ENCODE assay signal across 8 mouse cellular contexts in genomic region chr12:25101389-25101788, GRCm38 (mm10). TPM values are rescaled to one million over a fixed set of nuclear protein-coding genes. Genes with fewer than 3 reads are reported as not detected.
DNase-seq lines count a peak whose midpoint lies in the region; ATAC-seq and TF ChIP-seq lines count a peak whose summit lies in the region.

No protein-coding gene starts in this region.

- H3K9ac ChIP-seq in forebrain, embryonic 12.5 days: no peak overlapping the region
- peak overlapping the region; percentile 90 for H3K9ac ChIP-seq in intestine, embryonic 16.5 days (ENCODE audit: low read depth, low read length)
- H3K9ac ChIP-seq in liver, postnatal 0 days (replicated peaks): no peak overlapping the region
- H3K9ac ChIP-seq in stomach, embryonic 15.5 days: no peak overlapping the region

- peak overlapping the region; percentile 95 for H3K4me2 ChIP-seq in forebrain, embryonic 12.5 days
- peak overlapping the region; percentile 94 for H3K4me2 ChIP-seq in intestine, embryonic 16.5 days (ENCODE audit: low read depth, low read length)
- H3K4me2 ChIP-seq in liver, postnatal 0 days (ENCODE audit: low read depth, low read length): peak overlapping the region; percentile 92; the same call in 1 of the 2 replicates
- peak overlapping the region; percentile 93 for H3K4me2 ChIP-seq in stomach, embryonic 15.5 days

- H3K27ac ChIP-seq in forebrain, embryonic 12.5 days: no peak overlapping the region
- H3K27ac ChIP-seq in intestine, embryonic 16.5 days (ENCODE audit: low read length): peak overlapping the region; percentile 99
- 0 out of 2 replicates have a peak overlapping the region, but pooled peaks have one; percentile 98 for H3K27ac ChIP-seq in liver, postnatal 0 days (ENCODE audit: low read depth)
- H3K27ac ChIP-seq in stomach, embryonic 15.5 days: peak overlapping the region; percentile 96

- 19% methylated on average over 5 of the region's 5 CpGs for WGBS in forebrain, embryonic 12.5 days
- 26% methylated on average over 5 of the region's 5 CpGs for WGBS in intestine, embryonic 16.5 days
- 24% methylated on average over 5 of the region's 5 CpGs for WGBS in liver, postnatal 0 days (ENCODE audit: insufficient replicate concordance)
- 23% methylated on average over 5 of the region's 5 CpGs for WGBS in stomach, embryonic 15.5 days

- H3K27me3 ChIP-seq in forebrain, embryonic 12.5 days: peaks cover 14% of the 10 kb centered on the region; the same call in 1 of the 2 replicates
- no peaks in the 10 kb centered on the region for H3K27me3 ChIP-seq in intestine, embryonic 16.5 days (replicated peaks; ENCODE audit: control insufficient read depth, insufficient read depth, low read length)
- peaks cover 32% of the 10 kb centered on the region for H3K27me3 ChIP-seq in liver, postnatal 0 days (ENCODE audit: insufficient read depth, low read length)
- H3K27me3 ChIP-seq in stomach, embryonic 15.5 days (replicated peaks): no peaks in the 10 kb centered on the region

- H3K36me3 ChIP-seq in forebrain, embryonic 12.5 days (replicated peaks): no peaks in the 10 kb centered on the region
- H3K36me3 ChIP-seq in intestine, embryonic 16.5 days (ENCODE audit: control insufficient read depth, insufficient read depth, low read length): no peaks in the 10 kb centered on the region
- H3K36me3 ChIP-seq in liver, postnatal 0 days (replicated peaks; ENCODE audit: insufficient read depth, low read length): no peaks in the 10 kb centered on the region
- H3K36me3 ChIP-seq in stomach, embryonic 15.5 days: no peaks in the 10 kb centered on the region

- no peak for TF ChIP-seq CTCF in liver, postnatal 0 days (IDR thresholded peaks at IDR 0.05; ENCODE audit: low read depth)

- peaks cover 47% of the 10 kb centered on the region for H3K4me1 ChIP-seq in forebrain, embryonic 12.5 days
- H3K4me1 ChIP-seq in intestine, embryonic 16.5 days (ENCODE audit: control insufficient read depth, insufficient read depth, low read length): peaks cover 30% of the 10 kb centered on the region
- peaks cover 16% of the 10 kb centered on the region for H3K4me1 ChIP-seq in liver, postnatal 0 days (ENCODE audit: insufficient read depth)
- peaks cover 23% of the 10 kb centered on the region; the same call in 1 of the 2 replicates for H3K4me1 ChIP-seq in stomach, embryonic 15.5 days

- no peak for TF ChIP-seq EP300 in liver, postnatal 0 days (IDR thresholded peaks at IDR 0.05; ENCODE audit: low read depth)

- no peak for ATAC-seq in forebrain, embryonic 12.5 days (ENCODE audit: low FRiP score)
- ATAC-seq in intestine, embryonic 16.5 days: no peak
- no peak for ATAC-seq in liver, postnatal 0 days
- no peak for ATAC-seq in stomach, embryonic 15.5 days (ENCODE audit: insufficient read depth, low FRiP score, low read depth)
- ATAC-seq in erythroblast, adult 5-6 weeks (replicated peaks; ENCODE audit: low FRiP score, poor library complexity, severe bottlenecking): no peak

- intact Hi-C loops in heart, postnatal 25 days (cut with DNase I): no loop called here

- H3K4me3 ChIP-seq in forebrain, embryonic 12.5 days (replicated peaks): no peak overlapping the region
- peak overlapping the region; percentile 64; the same call in 1 of the 2 replicates for H3K4me3 ChIP-seq in intestine, embryonic 16.5 days (ENCODE audit: low read length)
- H3K4me3 ChIP-seq in liver, postnatal 0 days (ENCODE audit: low read depth, low read length): no peak overlapping the region
- peak overlapping the region; percentile 54 for H3K4me3 ChIP-seq in stomach, embryonic 15.5 days (replicated peaks)

- no peaks in the 10 kb centered on the region for H3K9me3 ChIP-seq in forebrain, embryonic 12.5 days
- no peaks in the 10 kb centered on the region for H3K9me3 ChIP-seq in intestine, embryonic 16.5 days (ENCODE audit: control insufficient read depth, low read length)
- H3K9me3 ChIP-seq in liver, postnatal 0 days (ENCODE audit: low read length): no peaks in the 10 kb centered on the region
- H3K9me3 ChIP-seq in stomach, embryonic 15.5 days: no peaks in the 10 kb centered on the region

- DNase-seq in heart, adult 11 months: peak; percentile 94
- no peak for DNase-seq in heart, postnatal 25 days (ENCODE audit: low spot score)
- DNase-seq in liver, postnatal 0 days: no peak
- no peak for DNase-seq in left cerebral cortex, adult 9 months (ENCODE audit: low spot score in 2 of 2)

RNA-seq across cellular contexts. Expression of gene Id2, which starts 4.4 kb away (rescaled TPM):
- 10 to 100 TPM; 12.6 TPM for total RNA-seq in heart, postnatal 25 days (2021)
- polyA plus RNA-seq in forebrain, embryonic 12.5 days (2016; fragmentation: Nextera tagmentation; extraction: Ambion mirVana): 163 TPM in 2 replicates
- 333 and 353 TPM in 2 replicates for polyA plus RNA-seq in intestine, embryonic 16.5 days (2015; fragmentation: Nextera tagmentation; extraction: Ambion mirVana)
- 245 and 376 TPM in 2 replicates for polyA plus RNA-seq in liver, postnatal 0 days (2015; fragmentation: Nextera tagmentation; extraction: Ambion mirVana)
- polyA plus RNA-seq in stomach, embryonic 15.5 days (2015; fragmentation: Nextera tagmentation; extraction: Ambion mirVana): 339 and 387 TPM in 2 replicates
- 49.2 and 51.4 TPM in 2 replicates for total RNA-seq in erythroblast, adult 5-6 weeks (2015; ENCODE audit: low replicate concordance)
- 22.7 and 30.4 TPM in 2 replicates for total RNA-seq in erythroblast, adult 5-6 weeks (2017; ENCODE audit: low replicate concordance)

Comparison
In these comparisons a context has a peak if more than half of its experiments do, and no peak if none do; other contexts are left out.
1. H3K4me3 ChIP-seq: peak in intestine, embryonic 16.5 days (single experiment) and stomach, embryonic 15.5 days (single experiment); none in forebrain, embryonic 12.5 days (single experiment) and liver, postnatal 0 days (single experiment).
2. Peak in every context shown above with its lines, with median percentiles within 50 percentile points of each other: H3K4me2 ChIP-seq.